Mouse (Mus musculus) adrenal gland, postnatal 25 days (tissue): ENCODE measurements at regions not wholly inside any gene's neighbourhood (a gene's known extent, or its start where the extent isn't known, plus 50 kb on each side); places are given as distances from the start of the nearest gene placed in this dataset.

Experiments
- DNase-seq: peaks from one replicate; pipeline ENCODE4 v3.0.0; 2021; ENCODE audit warnings: mixed read lengths

GRCm38 (mm10) chr1:151121686-151122085 lies 60.7 kb upstream of the Gm47985 start:
- DNase-seq: no peak

GRCm38 (mm10) chr1:151123964-151124363 lies 58.4 kb upstream of the Gm47985 start:
- DNase-seq: no peak

GRCm38 (mm10) chr1:151125028-151125659 lies 57.2 kb upstream of the Gm47985 start:
- DNase-seq: no peak

GRCm38 (mm10) chr1:151125764-151126485 lies 56.4 kb upstream of the Gm47985 start:
- no peak for DNase-seq

GRCm38 (mm10) chr1:151126756-151127155 lies 55.6 kb upstream of the Gm47985 start:
- no peak for DNase-seq

- DNase-seq: peak; percentile 5
These were observed 54.3 kb upstream of the Gm47985 start for GRCm38 (mm10) chr1:151128005-151128404.

GRCm38 (mm10) chr1:151128955-151129354 lies 53.4 kb upstream of the Gm47985 start:
- no peak for DNase-seq

GRCm38 (mm10) chr1:151130036-151130435 lies 52.3 kb upstream of the Gm47985 start:
- no peak for DNase-seq

GRCm38 (mm10) chr1:151130845-151131626 lies 51.3 kb upstream of the Gm47985 start:
- DNase-seq: no peak

- no peak for DNase-seq
These were observed 50.6 kb upstream of the Gm47985 start for GRCm38 (mm10) chr1:151131627-151132284.
